ENCODE assay signal across 15 mouse cellular contexts in the genomic region with DNA sequence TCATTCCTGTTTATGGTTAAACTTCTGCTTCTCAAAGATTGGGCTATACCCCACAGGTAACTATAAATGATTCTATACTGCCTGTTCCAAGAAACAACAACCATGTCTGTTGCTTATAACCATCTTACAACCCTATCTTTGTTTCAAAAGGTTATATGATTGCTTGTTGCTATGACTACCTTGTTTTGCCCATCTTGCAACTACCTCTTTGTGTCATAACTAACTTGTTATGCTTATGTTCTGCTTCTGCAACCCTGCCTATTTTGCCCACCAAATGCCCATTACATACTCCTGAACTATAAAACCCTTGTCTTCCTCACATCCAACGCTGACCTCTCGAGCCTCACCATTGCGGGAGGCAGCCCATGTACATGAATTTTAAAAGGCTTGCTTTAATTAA.
"Had no signal": no experiment of that assay in that cellular context is flagged by ENCODE, and none has a peak within 500 bp of the region (broad histone marks: within the 10 kb centered on the region; RNA-seq: fewer than 3 reads in every experiment).

No protein-coding gene starts in this region.

- H3K27ac ChIP-seq: kidney, embryonic 15.5 days; liver, embryonic 13.5 days; neural tube, embryonic 13.5 days; stomach, embryonic 15.5 days had no signal

- DNase-seq: kidney, adult 11 months; kidney, adult 8-10 months; kidney, postnatal 10 days; kidney, postnatal 36 days; liver, embryonic 13.5 days; lung, adult 2 months; lung, postnatal 14 days; lung, postnatal 4 days; midbrain, embryonic 14.5 days; right cerebral cortex, postnatal 14 days; right cerebral cortex, postnatal 4 days; thymus, postnatal 36 days had no signal

- H3K4me1 ChIP-seq: kidney, embryonic 15.5 days; liver, embryonic 13.5 days; neural tube, embryonic 13.5 days; stomach, embryonic 15.5 days had no signal

- H3K9me3 ChIP-seq: kidney, embryonic 15.5 days; liver, embryonic 13.5 days; neural tube, embryonic 13.5 days; stomach, embryonic 15.5 days had no signal

- H3K27me3 ChIP-seq: kidney, embryonic 15.5 days; liver, embryonic 13.5 days; neural tube, embryonic 13.5 days; stomach, embryonic 15.5 days had no signal

- H3K36me3 ChIP-seq: kidney, embryonic 15.5 days; liver, embryonic 13.5 days; neural tube, embryonic 13.5 days; stomach, embryonic 15.5 days had no signal

- H3K4me3 ChIP-seq: kidney, embryonic 15.5 days; liver, embryonic 13.5 days; neural tube, embryonic 13.5 days; stomach, embryonic 15.5 days had no signal
